15 mouse cellular contexts compared by ENCODE assay signal in genomic region chr17:8184217-8184616, GRCm38 (mm10). TPM values are rescaled to one million over a fixed set of nuclear protein-coding genes. Genes with fewer than 3 reads are reported as not detected.
"Had no signal": no experiment of that assay in that cellular context is flagged by ENCODE, and none has a peak within 500 bp of the region (broad histone marks: within the 10 kb centered on the region; RNA-seq: fewer than 3 reads in every experiment).

No protein-coding gene starts in this region.

- H3K9me3 ChIP-seq: limb, embryonic 10.5 days; liver, embryonic 15.5 days; neural tube, embryonic 12.5 days had no signal

- H3K4me2 ChIP-seq: liver, embryonic 11.5 days; liver, embryonic 15.5 days; neural tube, embryonic 12.5 days had no signal

- H3K9ac ChIP-seq: liver, embryonic 15.5 days; neural tube, embryonic 12.5 days had no signal

- ATAC-seq: lung, postnatal 0 days had no signal

- H3K27ac ChIP-seq: left cerebral cortex, adult 2 months; limb, embryonic 10.5 days; liver, embryonic 15.5 days; neural tube, embryonic 12.5 days; stomach, postnatal 0 days had no signal

- DNase-seq: kidney, postnatal 10 days; lung, adult 2 months; lung, postnatal 36 days; midbrain, embryonic 14.5 days; thymus, postnatal 4 days had no signal

- H3K27me3 ChIP-seq: liver, embryonic 15.5 days; neural tube, embryonic 12.5 days had no signal

- H3K4me3 ChIP-seq: left cerebral cortex, adult 2 months; limb, embryonic 10.5 days; liver, embryonic 15.5 days; neural tube, embryonic 12.5 days had no signal

- H3K4me1 ChIP-seq: liver, embryonic 15.5 days; neural tube, embryonic 12.5 days had no signal

RNA-seq across cellular contexts. Expression of gene Gm49673, which starts 36.6 kb away (rescaled TPM):
- total RNA-seq: megakaryocyte progenitor cell, adult 5-6 weeks had no signal
- polyA plus RNA-seq: limb, embryonic 10.5 days; liver, embryonic 15.5 days; midbrain, embryonic 14.5 days; stomach, postnatal 0 days had no signal

RNA-seq across cellular contexts. Expression of gene Ccr6, which starts 51.6 kb away (rescaled TPM):
- total RNA-seq: left cerebral cortex, adult 2 months; left cerebral cortex, postnatal 14 days; megakaryocyte progenitor cell, adult 5-6 weeks had no signal
- polyA plus RNA-seq: limb, embryonic 10.5 days; limb, embryonic 14.5 days; liver, embryonic 11.5 days; liver, embryonic 15.5 days; midbrain, embryonic 14.5 days; neural tube, embryonic 12.5 days had no signal
